Mouse (Mus musculus) C2C12 (cell line): Measurements from ENCODE around the gene Kcna1. TPM values are rescaled to one million over a fixed set of nuclear protein-coding genes. Genes with fewer than 3 reads are reported as not detected.

Experiments
- H3K27me3 ChIP-seq: one replicate; pipeline ENCODE4 v1.6.1; 2011; ENCODE audit not compliant: control insufficient read depth, insufficient read depth, insufficient read length
- H3K36me3 ChIP-seq: one replicate; pipeline ENCODE4 v1.6.1; 2011; ENCODE audit not compliant: control insufficient read depth, insufficient read depth
- H3K4me3 ChIP-seq: one replicate; pipeline ENCODE4 v1.5.1; 2011; ENCODE audit warnings: mild to moderate bottlenecking, control low read depth; ENCODE audit not compliant: poor library complexity, insufficient read depth, severe bottlenecking
- H3K79me2 ChIP-seq: one replicate; pipeline ENCODE4 v1.6.1; 2011; ENCODE audit not compliant: control insufficient read depth, insufficient read depth
- H3K79me3 ChIP-seq: one replicate; pipeline ENCODE4 v1.6.1; 2011; ENCODE audit warnings: low read depth, control low read depth
- H3ac ChIP-seq: one replicate; pipeline ENCODE3; 2011; ENCODE audit warnings: low read depth; ENCODE audit not compliant: control insufficient read depth, insufficient read length
- CEBPB ChIP-seq: IDR thresholded peaks from one replicate; pipeline ENCODE4 v1.6.1; 2011; ENCODE audit warnings: low read depth, mild to moderate bottlenecking, control low read depth, moderate library complexity
- CTCF ChIP-seq: IDR thresholded peaks from one replicate; pipeline ENCODE4 v1.5.1; 2011; ENCODE audit not compliant: control insufficient read depth, insufficient read depth, insufficient read length
- FOSL1 ChIP-seq: IDR thresholded peaks from one replicate; pipeline ENCODE4 v1.8.0; 2011; ENCODE audit warnings: mild to moderate bottlenecking, low read length; ENCODE audit not compliant: poor library complexity, insufficient read depth, severe bottlenecking
- MAX ChIP-seq: IDR thresholded peaks from one replicate; pipeline ENCODE4 v1.6.1; 2011; ENCODE audit warnings: mild to moderate bottlenecking, control low read depth
- MYOD1 ChIP-seq: IDR thresholded peaks from one replicate; pipeline ENCODE4 v1.6.1; 2011; ENCODE audit warnings: low read depth; ENCODE audit not compliant: control insufficient read depth, insufficient read length
- MYOG ChIP-seq: IDR thresholded peaks from one replicate; pipeline ENCODE4 v1.6.1; 2011; ENCODE audit not compliant: control insufficient read depth, insufficient read length; ENCODE audit errors: extremely low read depth
- USF1 ChIP-seq: IDR thresholded peaks from one replicate; pipeline ENCODE4 v1.6.1; 2011; ENCODE audit warnings: low read depth, mild to moderate bottlenecking, control low read depth, moderate library complexity
- polyA plus RNA-seq: library from polyadenylated mRNA; unstranded; fragments of >200 nt; fragmentation: generic; extraction: Trizol; gene quantifications from one replicate; pipeline ENCODE4 v1.2.1, GENCODE M21; 2012; ENCODE audit warnings: missing spikeins

Gene Kcna1
- polyA plus RNA-seq, 1 experiment: not detected

DNA sequence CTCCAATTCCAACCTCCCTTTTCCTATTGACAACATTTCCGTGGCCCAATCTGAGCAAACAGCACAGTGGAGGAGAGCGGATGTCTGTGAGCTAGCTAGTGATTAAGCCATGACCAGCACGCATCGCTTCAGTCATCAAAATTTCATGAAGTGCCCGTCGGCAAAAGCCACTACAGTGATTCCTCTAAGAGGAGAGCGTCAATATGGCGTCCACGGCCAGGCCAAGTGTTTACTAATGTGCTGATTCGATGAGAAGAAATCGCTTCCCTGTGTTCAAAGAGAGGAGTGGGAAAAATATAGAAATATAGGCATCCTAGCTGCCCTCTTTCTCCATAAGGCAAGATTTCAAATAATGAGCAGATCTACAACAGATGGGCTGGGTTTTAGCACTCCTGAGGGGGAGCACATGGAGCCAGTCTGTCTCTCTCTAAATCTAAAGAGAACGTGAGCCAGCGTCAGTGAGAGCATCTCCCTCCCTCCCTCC is 44.3 kb downstream of the Kcna1 start:
- TF ChIP-seq MAX (no peak), CEBPB (no peak), MYOD1 (no peak), FOSL1 (no peak), CTCF (no peak), USF1 (no peak), MYOG (no peak)
- Histone ChIP-seq H3K36me3 (no peaks in the 10 kb centered on the region), H3K79me3 (no peaks in the 10 kb centered on the region), H3ac (no peak overlapping the region), H3K4me3 (no peak overlapping the region), H3K27me3 (peaks cover 45% of the 10 kb centered on the region), H3K79me2 (no peaks in the 10 kb centered on the region)

DNA sequence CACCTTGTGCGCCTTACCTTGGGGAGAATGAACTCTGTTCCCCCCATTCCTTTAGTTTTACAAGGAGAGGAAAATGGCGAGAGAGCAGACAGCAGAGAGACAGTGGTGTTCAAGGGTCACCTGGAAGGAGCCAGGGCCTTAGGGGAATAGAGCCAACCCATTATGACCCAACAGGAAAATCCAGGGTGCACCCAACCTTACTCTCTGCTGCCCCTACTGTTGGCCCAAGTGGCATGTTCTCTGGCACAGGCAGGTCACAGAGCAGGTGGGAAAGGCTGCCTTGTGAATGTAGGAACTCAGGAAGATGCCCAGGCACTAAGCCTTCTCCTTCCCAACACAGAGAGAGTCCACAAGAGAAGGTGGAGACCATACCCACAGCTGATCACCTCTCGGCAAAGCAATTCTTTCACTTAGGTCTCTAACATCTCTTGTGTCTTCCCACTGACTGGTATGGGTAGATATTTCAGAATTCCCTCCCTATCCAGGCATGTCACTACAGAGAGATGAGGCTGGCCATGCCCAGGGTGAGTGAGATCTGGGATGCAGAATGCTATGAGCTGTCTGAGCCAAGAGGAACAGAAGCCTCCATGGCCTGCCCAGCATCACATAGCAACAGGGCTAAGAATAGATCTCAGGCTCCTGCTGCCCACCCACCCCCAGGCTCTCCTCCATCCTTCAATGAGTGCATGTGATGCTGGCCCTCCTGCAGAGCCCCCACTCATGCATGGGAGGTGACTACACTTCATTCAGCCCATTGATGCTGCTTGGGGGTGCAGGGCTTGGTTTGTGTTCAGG is 46.8 kb downstream of the Kcna1 start:
- TF ChIP-seq CEBPB (no peak), USF1 (no peak), MAX (no peak), MYOG (no peak), FOSL1 (no peak), CTCF (no peak), MYOD1 (no peak)
- Histone ChIP-seq H3K4me3 (no peak overlapping the region), H3K79me3 (no peaks in the 10 kb centered on the region), H3ac (no peak overlapping the region), H3K36me3 (no peaks in the 10 kb centered on the region), H3K27me3 (peaks cover 37% of the 10 kb centered on the region), H3K79me2 (no peaks in the 10 kb centered on the region)

DNA sequence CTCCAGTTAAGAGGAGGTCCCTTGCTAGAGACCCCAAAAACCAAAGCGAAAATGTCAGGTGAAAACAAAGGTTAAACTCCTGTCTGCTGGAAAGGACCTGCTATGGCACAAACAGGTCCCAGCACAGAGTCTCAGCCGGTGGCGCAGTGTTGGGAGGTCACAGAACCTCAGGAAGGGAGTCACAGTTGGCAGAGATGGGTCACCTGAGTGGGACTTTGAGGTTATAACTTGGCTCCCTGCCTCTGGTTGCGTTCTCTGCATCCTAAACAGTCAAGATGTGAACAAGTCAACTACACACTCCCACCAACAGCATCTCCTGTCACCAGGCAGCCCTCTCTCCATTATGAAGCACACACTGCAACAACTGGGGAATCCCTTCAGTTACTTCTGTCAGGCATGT is 48.4 kb downstream of the Kcna1 start:
- Histone ChIP-seq H3K27me3 (peaks cover 39% of the 10 kb centered on the region), H3K36me3 (no peaks in the 10 kb centered on the region), H3ac (no peak overlapping the region), H3K79me3 (no peaks in the 10 kb centered on the region), H3K79me2 (no peaks in the 10 kb centered on the region), H3K4me3 (no peak overlapping the region)
- TF ChIP-seq USF1: no peak
- no peak for TF ChIP-seq CTCF

DNA sequence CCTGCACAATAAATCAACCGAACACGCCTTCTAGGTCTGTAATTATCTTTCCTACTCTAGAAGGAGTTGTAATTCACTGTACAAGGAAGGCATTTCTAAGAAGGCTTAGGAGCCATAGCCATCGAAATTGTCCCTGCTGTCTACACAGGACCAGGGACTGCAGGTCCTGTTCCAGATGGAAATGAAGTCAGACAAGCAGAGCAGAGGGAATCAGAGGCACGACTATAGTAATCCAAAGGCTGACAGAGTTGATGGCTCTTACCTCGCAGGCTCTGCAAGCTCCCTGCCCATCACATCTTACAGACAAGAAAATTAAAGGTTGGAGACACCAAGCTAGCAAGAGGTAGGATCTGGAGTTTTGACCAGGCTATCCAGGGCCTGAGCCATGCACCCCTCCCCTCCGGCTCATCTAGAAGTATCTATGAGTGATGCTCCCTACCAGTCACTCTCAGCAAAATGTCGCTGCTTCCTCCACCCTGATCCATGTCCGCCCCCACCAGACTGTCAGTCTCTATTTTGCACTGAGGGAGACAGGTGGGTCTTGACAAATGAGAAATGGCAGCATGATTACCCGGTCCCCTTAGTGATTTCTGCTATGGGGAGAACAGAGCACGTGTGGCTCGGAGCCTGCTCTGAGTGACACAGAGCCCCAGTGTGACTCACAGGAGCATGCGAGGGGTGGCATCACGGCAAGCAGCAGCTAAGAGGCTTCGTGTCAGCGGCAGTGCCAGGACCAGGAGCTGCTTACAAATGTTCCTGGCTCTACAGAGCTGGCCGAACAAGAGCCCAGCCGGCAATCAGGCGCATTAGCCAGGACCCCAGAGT is 50.2 kb downstream of the Kcna1 start:
- TF ChIP-seq CEBPB (no peak), MYOG (no peak), CTCF (no peak), MYOD1 (no peak), MAX (no peak), FOSL1 (no peak), USF1 (no peak)
- H3K36me3 ChIP-seq: no peaks in the 10 kb centered on the region
- no peaks in the 10 kb centered on the region for H3K79me2 ChIP-seq

DNA sequence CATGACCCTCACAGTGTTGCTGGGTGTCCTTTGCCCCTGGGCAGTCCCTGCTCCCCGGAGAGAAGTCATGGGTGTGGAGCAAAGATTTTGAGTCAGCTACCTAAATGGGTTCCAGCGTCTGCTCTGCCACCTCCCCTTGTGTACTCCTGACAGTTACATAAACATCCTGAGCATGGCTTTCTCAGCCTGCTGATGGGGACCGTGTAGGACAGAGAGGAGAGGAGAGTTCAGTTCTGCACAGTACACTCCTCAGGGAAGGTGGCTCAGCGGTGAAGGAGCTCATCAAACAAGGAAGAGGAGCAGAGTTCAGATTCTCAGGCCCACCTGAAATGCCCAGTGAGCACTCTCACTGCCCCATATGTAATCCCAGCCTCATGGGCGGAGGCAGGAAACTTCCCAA is 51.1 kb downstream of the Kcna1 start:
- peaks cover 32% of the 10 kb centered on the region for H3K27me3 ChIP-seq
- TF ChIP-seq MAX: no peak
- no peak for TF ChIP-seq USF1
- TF ChIP-seq CEBPB: no peak
- TF ChIP-seq MYOG: no peak
- TF ChIP-seq FOSL1: no peak
- TF ChIP-seq CTCF: no peak
- no peak for TF ChIP-seq MYOD1
- H3K79me3 ChIP-seq: no peaks in the 10 kb centered on the region
- no peaks in the 10 kb centered on the region for H3K36me3 ChIP-seq
- H3K4me3 ChIP-seq: no peak overlapping the region
- no peak overlapping the region for H3ac ChIP-seq
- H3K79me2 ChIP-seq: no peaks in the 10 kb centered on the region

More for the DNA sequence above, 50.2 kb downstream of the Kcna1 start:
- Histone ChIP-seq H3K79me3 (no peaks in the 10 kb centered on the region), H3K27me3 (peaks cover 33% of the 10 kb centered on the region), H3ac (no peak overlapping the region), H3K4me3 (no peak overlapping the region)
